Mouse (Mus musculus) cortical plate, adult 2 months (tissue): ENCODE measurements around the gene Tmem220.

Experiments used
- CTCF ChIP-seq: fragments of 200-500 bp; IDR thresholded peaks from 2 replicates; pipeline ENCODE4 v1.5.1; 2011; ENCODE audit warnings: mild to moderate bottlenecking, control low read depth, low read length; ENCODE audit not compliant: insufficient read depth; ENCODE audit errors: extremely low read depth
- POLR2A ChIP-seq: fragments of 200-500 bp; IDR thresholded peaks from 2 replicates; pipeline ENCODE4 v1.6.1; 2011; ENCODE audit warnings: mild to moderate bottlenecking, low read length, control low read depth; ENCODE audit not compliant: insufficient read depth; ENCODE audit errors: extremely low read depth

DNA sequence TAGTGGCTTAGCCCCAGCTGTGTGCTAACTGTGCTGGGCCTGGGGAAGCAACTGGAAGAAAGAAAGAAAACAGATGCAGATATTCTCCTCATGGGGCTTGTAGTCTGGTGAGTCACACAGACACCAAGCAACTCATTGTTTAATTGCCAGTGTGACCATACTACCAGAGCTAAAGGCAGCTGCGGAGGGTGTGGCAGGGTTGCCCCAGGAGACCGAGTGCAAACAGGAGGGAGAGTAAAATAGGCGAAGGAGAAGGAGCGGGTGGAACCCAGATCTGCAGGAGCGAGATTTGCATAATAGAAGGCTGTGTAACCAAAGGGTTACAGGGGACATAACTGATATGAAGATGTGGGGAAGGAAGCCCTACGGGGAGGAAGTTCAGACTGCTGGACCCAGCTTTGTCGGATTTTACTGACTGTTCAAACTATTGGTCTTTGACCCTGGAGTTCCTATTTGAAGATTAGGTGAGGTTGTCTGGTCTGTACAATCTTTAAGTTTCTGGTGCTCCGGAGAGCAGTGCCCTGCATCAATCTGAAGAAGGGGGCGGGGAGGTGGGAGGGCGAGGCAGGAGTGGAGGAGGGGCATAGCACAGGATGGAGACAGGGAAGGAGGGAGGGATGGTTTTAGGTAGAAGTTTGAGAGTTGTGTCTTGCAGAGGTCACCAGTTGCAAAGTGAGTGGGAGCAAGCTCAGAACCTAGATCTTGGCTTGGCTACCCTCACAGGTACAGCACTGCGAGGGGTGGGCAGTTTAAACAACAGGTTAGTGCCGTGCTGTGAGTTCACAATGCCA lies 7.0 kb upstream of the Tmem220 start:
- TF ChIP-seq CTCF (no peak), POLR2A (no peak)
